Comparison of ENCODE assay signal across 8 mouse cellular contexts in genomic region chr12:69758221-69759185, GRCm38 (mm10). TPM values are rescaled to one million over a fixed set of nuclear protein-coding genes. Genes with fewer than 3 reads are reported as not detected.
DNase-seq lines count a peak whose midpoint lies in the region; ATAC-seq lines count a peak whose summit lies in the region.

No protein-coding gene starts in this region.

- H3K36me3 ChIP-seq in forebrain, embryonic 16.5 days (ENCODE audit: control insufficient read depth, insufficient read depth) = no peaks in the 10 kb centered on the region
- no peaks in the 10 kb centered on the region for H3K36me3 ChIP-seq in lung, embryonic 16.5 days (ENCODE audit: control insufficient read depth, insufficient read depth, low read length)

- peaks cover 17% of the 10 kb centered on the region; the same call in 1 of the 2 replicates for H3K4me1 ChIP-seq in brown adipose tissue, adult 24 weeks (ENCODE audit: control insufficient read depth, insufficient read depth, insufficient read length, low read length)
- peaks cover 20% of the 10 kb centered on the region for H3K4me1 ChIP-seq in forebrain, embryonic 16.5 days (replicated peaks; ENCODE audit: control insufficient read depth, insufficient read depth, low read length)
- peaks cover 35% of the 10 kb centered on the region for H3K4me1 ChIP-seq in lung, embryonic 16.5 days (replicated peaks; ENCODE audit: control insufficient read depth, insufficient read depth, low read length)

- H3K4me3 ChIP-seq in brown adipose tissue, adult 24 weeks (ENCODE audit: insufficient read depth, low read depth, low read length) = peak overlapping the region; percentile 14
- peak overlapping the region; percentile 18; the same call in 1 of the 2 replicates for H3K4me3 ChIP-seq in forebrain, embryonic 16.5 days (replicated peaks; ENCODE audit: low read length)
- peak overlapping the region; percentile 44 for H3K4me3 ChIP-seq in lung, embryonic 16.5 days (ENCODE audit: low read length)

- H3K27me3 ChIP-seq in forebrain, embryonic 16.5 days (replicated peaks; ENCODE audit: control insufficient read depth, insufficient read depth, low read length) = no peaks in the 10 kb centered on the region
- H3K27me3 ChIP-seq in lung, embryonic 16.5 days (ENCODE audit: control insufficient read depth, insufficient read depth, low read depth, low read length) = no peaks in the 10 kb centered on the region

- H3K27ac ChIP-seq in brown adipose tissue, adult 24 weeks (replicated peaks; ENCODE audit: low read depth, low read length) = peak overlapping the region; percentile 59
- no peak overlapping the region for H3K27ac ChIP-seq in forebrain, embryonic 16.5 days (ENCODE audit: low read length)
- peak overlapping the region; percentile 97 for H3K27ac ChIP-seq in lung, embryonic 16.5 days (ENCODE audit: low read length)

- H3K9me3 ChIP-seq in forebrain, embryonic 16.5 days (ENCODE audit: control insufficient read depth, low read length) = no peaks in the 10 kb centered on the region
- H3K9me3 ChIP-seq in lung, embryonic 16.5 days (ENCODE audit: control insufficient read depth, low read length) = no peaks in the 10 kb centered on the region

- H3K9ac ChIP-seq in forebrain, embryonic 16.5 days (replicated peaks; ENCODE audit: low read depth, low read length) = 0 out of 2 replicates have a peak overlapping the region, but pooled peaks have one; percentile 22
- H3K9ac ChIP-seq in lung, embryonic 16.5 days (ENCODE audit: low read length) = peak overlapping the region; percentile 60

- peak; percentile 51 for DNase-seq in MN1 (ENCODE audit: low spot score)
- DNase-seq in kidney, adult 11 months = peak; percentile 58
- DNase-seq in spleen, postnatal 10 days (ENCODE audit: low spot score in 2 of 2) = peak; percentile 61 to 74
- DNase-seq in right cerebral cortex, postnatal 36 days (ENCODE audit: low spot score in 2 of 2) = no peak
- no peak for DNase-seq in frontal cortex, postnatal 10 days (ENCODE audit: low spot score in 2 of 2)

- peak overlapping the region; percentile 51 for H3K4me2 ChIP-seq in forebrain, embryonic 16.5 days (ENCODE audit: low read length)
- peak overlapping the region; percentile 88 for H3K4me2 ChIP-seq in lung, embryonic 16.5 days (ENCODE audit: low read depth, low read length)

- WGBS in forebrain, embryonic 16.5 days = 13% methylated on average over 22 of the region's 22 CpGs
- under 1% methylated on average over 21 of the region's 22 CpGs for WGBS in lung, embryonic 16.5 days

- peak; percentile 19; the same call in 1 of the 2 replicates for ATAC-seq in forebrain, embryonic 16.5 days
- peak; percentile 81 for ATAC-seq in lung, embryonic 16.5 days (ENCODE audit: low read depth)

RNA-seq across cellular contexts. Expression of gene Cdkl1, which starts 32.6 kb away (rescaled TPM):
- not detected in 2 replicates for polyA plus RNA-seq in brown adipose tissue, adult 24 weeks (2012; ENCODE audit: insufficient read depth, insufficient read length, missing spikeins)
- 4.9 and 6.9 TPM in 2 replicates for polyA plus RNA-seq in forebrain, embryonic 16.5 days (2015; fragmentation: Nextera tagmentation; extraction: Ambion mirVana)
- polyA plus RNA-seq in lung, embryonic 16.5 days (2015; fragmentation: Nextera tagmentation; extraction: Ambion mirVana) = 1.3 and 2.0 TPM in 2 replicates

RNA-seq across cellular contexts. Expression of gene Atp5s, which starts 33.8 kb away (rescaled TPM):
- polyA plus RNA-seq in brown adipose tissue, adult 24 weeks (2012; ENCODE audit: insufficient read depth, insufficient read length, missing spikeins) = 27.5 and 41.6 TPM in 2 replicates
- 26.0 and 26.1 TPM in 2 replicates for polyA plus RNA-seq in forebrain, embryonic 16.5 days (2015; fragmentation: Nextera tagmentation; extraction: Ambion mirVana)
- 35.3 and 36.4 TPM in 2 replicates for polyA plus RNA-seq in lung, embryonic 16.5 days (2015; fragmentation: Nextera tagmentation; extraction: Ambion mirVana)

RNA-seq across cellular contexts. Expression of gene L2hgdh, which starts 33.8 kb away (rescaled TPM):
- polyA plus RNA-seq in brown adipose tissue, adult 24 weeks (2012; ENCODE audit: insufficient read depth, insufficient read length, missing spikeins) = 17.0 and 17.7 TPM in 2 replicates
- 15.0 and 16.3 TPM in 2 replicates for polyA plus RNA-seq in forebrain, embryonic 16.5 days (2015; fragmentation: Nextera tagmentation; extraction: Ambion mirVana)
- 14.3 and 15.5 TPM in 2 replicates for polyA plus RNA-seq in lung, embryonic 16.5 days (2015; fragmentation: Nextera tagmentation; extraction: Ambion mirVana)

Comparison
In these comparisons a context has a peak if more than half of its experiments do, and no peak if none do; other contexts are left out.
1. DNase-seq: peak in MN1 (single experiment), kidney, adult 11 months (single experiment) and spleen, postnatal 10 days (2 of 2); none in right cerebral cortex, postnatal 36 days (0 of 2) and frontal cortex, postnatal 10 days (0 of 2).
2. Peak in every context shown above with its lines, with median percentiles within 50 percentile points of each other: H3K4me3 ChIP-seq.